Mouse (Mus musculus) brain, embryonic 14.5 days (tissue): Measurements from ENCODE around the gene Odf3l2.

Experiments
- CTCF ChIP-seq: fragments of 200-500 bp; IDR thresholded peaks from 2 replicates; pipeline ENCODE4 v1.5.1; 2012; ENCODE audit warnings: inconsistent platforms, mild to moderate bottlenecking, moderate library complexity, borderline replicate concordance; ENCODE audit not compliant: insufficient read depth, insufficient read length; ENCODE audit errors: extremely low read depth
- POLR2A ChIP-seq: fragments of 200-500 bp; IDR thresholded peaks from 2 replicates; pipeline ENCODE4 v1.6.1; 2012; ENCODE audit warnings: mild to moderate bottlenecking, inconsistent platforms, borderline replicate concordance; ENCODE audit not compliant: poor library complexity, insufficient read depth, insufficient read length, severe bottlenecking; ENCODE audit errors: extremely low read depth

GRCm38 (mm10) chr10:79613578-79614304 is 31.8 kb downstream of the Odf3l2 start, which contains the start of gene C2cd4c:
- TF ChIP-seq POLR2A (no peak), CTCF (no peak)
